Mouse (Mus musculus) heart, embryonic 14.5 days (tissue): ENCODE data around the gene Hnrnpa3. TPM values are rescaled to one million over a fixed set of nuclear protein-coding genes. Genes with fewer than 3 reads are reported as not detected.

ENCODE experiments used
- ATAC-seq: fragments of 200-750 bp; cut with Nextera tagmentation; 2 replicates; pipeline ENCODE4 v1.8.0; 2017; ENCODE audit warnings: low read depth, moderate TSS enrichment; ENCODE audit not compliant: insufficient number of reproducible peaks, insufficient read depth, low FRiP score
- H3K27ac ChIP-seq, 2 experiments: fragments of 200-500 bp in 1 of 2; fragments of 300-500 bp in 1 of 2; sonication (generic) in 1 of 2; replicated peaks in 1 of 2; 2 replicates each; pipeline ENCODE4 v1.5.1; 2012 to 2014; ENCODE audit warnings: low read depth in 2 of 2, low read length in 2 of 2, control low read depth in 1 of 2, mild to moderate bottlenecking in 1 of 2, mixed read lengths in 1 of 2; ENCODE audit not compliant: control insufficient read depth in 1 of 2, insufficient read depth in 1 of 2
- H3K27me3 ChIP-seq: fragments of 300-500 bp; sonication (generic); 2 replicates; pipeline ENCODE4 v1.6.1; 2014; ENCODE audit warnings: mild to moderate bottlenecking, low read length, control low read depth; ENCODE audit not compliant: control insufficient read depth, insufficient read depth
- H3K36me3 ChIP-seq: fragments of 300-500 bp; sonication (generic); 2 replicates; pipeline ENCODE4 v1.6.1; 2014; ENCODE audit warnings: mild to moderate bottlenecking, control low read depth, low read length, mixed read lengths; ENCODE audit not compliant: control insufficient read depth, insufficient read depth
- H3K4me1 ChIP-seq, 2 experiments: fragments of 200-500 bp in 1 of 2; fragments of 300-500 bp in 1 of 2; sonication (generic) in 1 of 2; 2 replicates each; pipeline ENCODE4 v1.6.1; 2012 to 2014; ENCODE audit warnings: low read length in 2 of 2, control low read depth in 1 of 2, mixed read lengths in 1 of 2; ENCODE audit not compliant: control insufficient read depth in 2 of 2, insufficient read depth in 2 of 2
- H3K4me2 ChIP-seq: fragments of 300-500 bp; sonication (generic); 2 replicates; pipeline ENCODE4 v1.6.1; 2014; ENCODE audit warnings: mild to moderate bottlenecking, low read length
- H3K4me3 ChIP-seq, 2 experiments: fragments of 200-500 bp in 1 of 2; fragments of 300-500 bp in 1 of 2; sonication (generic) in 1 of 2; 2 replicates each; pipeline ENCODE4 v1.5.1; 2012 to 2014; ENCODE audit warnings: low read length in 2 of 2, mild to moderate bottlenecking in 2 of 2, control low read depth in 1 of 2, low read depth in 1 of 2, moderate library complexity in 1 of 2; ENCODE audit not compliant: control insufficient read depth in 1 of 2, insufficient read depth in 1 of 2
- H3K9ac ChIP-seq: fragments of 300-500 bp; sonication (generic); 2 replicates; pipeline ENCODE4 v1.6.1; 2014; ENCODE audit warnings: mild to moderate bottlenecking, low read length
- H3K9me3 ChIP-seq: fragments of 300-500 bp; sonication (generic); 2 replicates; pipeline ENCODE4 v1.6.1; 2016; ENCODE audit warnings: low read length, control low read depth; ENCODE audit not compliant: control insufficient read depth
- WGBS: fragments of 180-500 bp; shearing (Covaris S2); extraction: QIAGEN DNeasy Blood & Tissue Kit; methylation state at CpG from one replicate; pipeline ENCODE4 v1.1.7; 2014; 5-methylcytosine and 5-hydroxymethylcytosine counted together
- polyA plus RNA-seq: library from polyadenylated mRNA; unstranded; fragments of >200 nt; fragmentation: Nextera tagmentation; extraction: Ambion mirVana; gene quantifications from 2 replicates; pipeline ENCODE4 v1.2.1, GENCODE M21; 2014

The Hnrnpa3 gene
- polyA plus RNA-seq, 1 experiment from 2014 or later, result 121 TPM

GRCm38 (mm10) chr2:75704234-75705161 lies 45.4 kb downstream of the Hnrnpa3 start, which contains the start of gene Nfe2l2:
Gene Nfe2l2 (minus strand): TSS chr2:75704641.
- Histone ChIP-seq H3K9ac (peak within 1 kb of the TSS; percentile 98), H3K4me1 (peaks cover 6 to 48% of the 10 kb centered on the region in 2 experiments), H3K9me3 (peaks cover 3% of the 10 kb centered on the region; the same call in 1 of the 2 replicates), H3K4me2 (peak within 1 kb of the TSS; percentile 90), H3K4me3 (peak within 1 kb of the TSS; percentile 88 to 93), H3K27me3 (no peaks in the 10 kb centered on the region), H3K27ac (peak within 1 kb of the TSS; percentile 93 to 100), H3K36me3 (no peaks in the 10 kb centered on the region)
- ATAC-seq, result peak; percentile 92
- WGBS, result under 1% methylated on average over 54 of the region's 58 CpGs

GRCm38 (mm10) chr2:75705162-75705752 lies 46.2 kb downstream of the Hnrnpa3 start:
- no peaks in the 10 kb centered on the region for H3K36me3 ChIP-seq
- 12% methylated on average over 19 of the region's 19 CpGs for WGBS
- H3K4me2 ChIP-seq, result peak overlapping the region; percentile 90
- H3K4me1 ChIP-seq, result peaks cover 4 to 45% of the 10 kb centered on the region in 2 experiments
- peak overlapping the region; percentile 88 to 93 for H3K4me3 ChIP-seq
- no peaks in the 10 kb centered on the region for H3K27me3 ChIP-seq
- peak overlapping the region; percentile 93 to 100 for H3K27ac ChIP-seq
- peak overlapping the region; percentile 98 for H3K9ac ChIP-seq
- peaks cover 5% of the 10 kb centered on the region; the same call in 1 of the 2 replicates for H3K9me3 ChIP-seq
- ATAC-seq, result no peak

GRCm38 (mm10) chr2:75706435-75706834 lies 47.4 kb downstream of the Hnrnpa3 start:
- H3K27ac ChIP-seq, result peak overlapping the region in 1 of 2 experiments; percentile 41; a peak in 1 of 4 replicates
- peaks cover 4 to 35% of the 10 kb centered on the region in 2 experiments for H3K4me1 ChIP-seq
- H3K4me2 ChIP-seq, result peak overlapping the region; percentile 5; the same call in 1 of the 2 replicates
- no peak overlapping the region for H3K9ac ChIP-seq
- ATAC-seq, result no peak
- WGBS, result 56% methylated on average over 5 of the region's 5 CpGs
- H3K9me3 ChIP-seq, result peaks cover 5% of the 10 kb centered on the region; the same call in 1 of the 2 replicates
- no peaks in the 10 kb centered on the region for H3K36me3 ChIP-seq
- no peak overlapping the region for H3K4me3 ChIP-seq
- H3K27me3 ChIP-seq, result no peaks in the 10 kb centered on the region

- H3K4me3 ChIP-seq, result no peak overlapping the region
- H3K9ac ChIP-seq, result no peak overlapping the region
- peaks cover 4 to 26% of the 10 kb centered on the region in 2 experiments for H3K4me1 ChIP-seq
- no peaks in the 10 kb centered on the region for H3K27me3 ChIP-seq
- no peaks in the 10 kb centered on the region for H3K36me3 ChIP-seq
- ATAC-seq, result no peak
- WGBS, result 12% methylated on average over 1 of the region's 1 CpGs
- H3K4me2 ChIP-seq, result no peak overlapping the region
- H3K27ac ChIP-seq, result no peak overlapping the region
- H3K9me3 ChIP-seq, result peaks cover 5% of the 10 kb centered on the region; the same call in 1 of the 2 replicates
These were observed 48.4 kb downstream of the Hnrnpa3 start for GRCm38 (mm10) chr2:75707420-75707819.

- Histone ChIP-seq H3K9me3 (peaks cover 5% of the 10 kb centered on the region; the same call in 1 of the 2 replicates), H3K9ac (no peak overlapping the region), H3K4me3 (no peak overlapping the region), H3K4me1 (no peaks in the 10 kb centered on the region), H3K36me3 (no peaks in the 10 kb centered on the region), H3K27ac (no peak overlapping the region), H3K4me2 (no peak overlapping the region), H3K27me3 (no peaks in the 10 kb centered on the region)
- WGBS, result 90% methylated on average over 3 of the region's 3 CpGs
- ATAC-seq, result no peak
These were observed 54.0 kb downstream of the Hnrnpa3 start for GRCm38 (mm10) chr2:75713083-75713482.

GRCm38 (mm10) chr2:75714766-75715165 lies 55.7 kb downstream of the Hnrnpa3 start:
- H3K27me3 ChIP-seq, result no peaks in the 10 kb centered on the region

GRCm38 (mm10) chr2:75716046-75717016 lies 57.3 kb downstream of the Hnrnpa3 start:
- ATAC-seq, result no peak
- Histone ChIP-seq H3K4me1 (no peaks in the 10 kb centered on the region), H3K27ac (no peak overlapping the region; a peak in 1 of 4 replicates), H3K9me3 (no peaks in the 10 kb centered on the region), H3K9ac (no peak overlapping the region), H3K27me3 (no peaks in the 10 kb centered on the region), H3K36me3 (no peaks in the 10 kb centered on the region), H3K4me3 (no peak overlapping the region), H3K4me2 (no peak overlapping the region)
- WGBS, result 70% methylated on average over 12 of the region's 12 CpGs

More at GRCm38 (mm10) chr2:75714766-75715165, 55.7 kb downstream of the Hnrnpa3 start:
- H3K36me3 ChIP-seq, result no peaks in the 10 kb centered on the region
- no peaks in the 10 kb centered on the region for H3K9me3 ChIP-seq
- H3K9ac ChIP-seq, result no peak overlapping the region
- no peak overlapping the region for H3K27ac ChIP-seq
- H3K4me1 ChIP-seq, result no peaks in the 10 kb centered on the region
- no peak overlapping the region for H3K4me2 ChIP-seq
- ATAC-seq, result no peak
- 76% methylated on average over 4 of the region's 4 CpGs for WGBS
- no peak overlapping the region for H3K4me3 ChIP-seq
